Mouse (Mus musculus): Measurements from ENCODE around the gene Lrig2.

Gene Lrig2

DNA sequence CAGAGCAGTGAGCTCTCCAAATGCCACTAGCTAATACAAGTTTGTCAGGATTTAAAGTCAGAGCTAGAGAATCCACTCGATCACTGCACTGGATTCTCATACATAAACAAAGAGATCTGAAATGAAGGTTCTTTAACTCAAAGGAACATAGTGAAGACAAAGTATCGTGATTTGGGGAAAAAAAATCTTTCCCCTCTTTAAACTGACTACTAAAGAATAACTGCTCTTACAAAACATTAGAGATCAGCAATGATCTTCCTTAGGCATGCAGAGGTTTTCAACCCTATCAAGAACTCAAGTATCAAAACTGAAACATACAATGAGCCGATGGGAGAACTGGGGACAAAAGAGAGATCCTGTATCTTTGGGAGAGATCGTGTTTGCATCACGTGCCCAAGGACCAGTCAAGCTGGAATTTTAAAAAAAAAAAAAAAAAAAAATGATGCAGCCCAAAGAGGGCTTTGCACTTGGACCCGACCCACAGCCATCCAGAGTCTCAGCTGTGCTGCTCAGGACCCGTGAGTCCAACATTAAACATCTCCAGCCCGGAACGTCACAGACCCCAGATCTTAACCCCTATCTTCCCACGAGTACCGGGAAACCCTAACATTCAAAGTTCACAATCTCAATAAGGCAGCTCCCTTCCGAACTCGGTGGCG lies 818 bp downstream of the Lrig2 start:
- DNase-seq (ENCODE audit: low spot score) = no peak

DNA sequence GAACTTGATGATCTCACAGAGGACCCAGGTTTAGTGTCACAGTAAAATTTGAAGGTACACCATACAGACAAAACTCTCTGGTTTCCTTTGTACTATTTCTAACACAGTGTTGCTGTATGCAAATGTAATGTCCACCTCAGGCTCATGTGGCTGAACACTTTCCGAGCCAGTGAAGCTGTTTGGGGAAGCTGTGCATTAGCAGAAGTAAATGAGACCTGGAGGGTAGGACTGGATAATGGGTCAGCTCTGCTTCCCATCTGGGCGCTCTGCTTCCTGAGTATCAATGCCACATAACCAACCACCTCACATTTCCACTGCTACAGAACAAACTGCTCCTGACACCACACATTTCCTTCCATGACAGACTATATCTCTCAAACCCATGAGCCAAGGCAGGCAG lies 10.1 kb downstream of the Lrig2 start:
- DNase-seq (ENCODE audit: low spot score) = no peak

DNA sequence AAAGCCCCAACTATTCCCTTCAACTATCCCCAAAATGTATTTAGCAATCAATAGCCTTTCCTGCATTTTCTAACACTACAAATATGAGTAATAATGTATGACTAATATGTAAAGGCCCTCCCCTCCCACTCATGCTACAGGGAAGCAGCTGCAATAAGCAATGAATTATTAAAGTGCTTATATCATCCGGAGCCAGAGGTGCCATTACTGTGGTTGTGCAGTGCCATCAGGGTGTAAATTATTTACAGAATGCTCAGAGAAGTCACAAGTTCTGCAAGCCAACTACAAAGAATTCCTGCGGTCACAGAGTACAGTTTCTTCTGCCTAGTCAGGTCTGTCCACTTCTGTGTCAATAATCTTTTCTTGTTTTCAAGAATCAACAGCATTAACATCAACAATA lies 10.8 kb downstream of the Lrig2 start:
- no peak for DNase-seq (ENCODE audit: low spot score)

DNA sequence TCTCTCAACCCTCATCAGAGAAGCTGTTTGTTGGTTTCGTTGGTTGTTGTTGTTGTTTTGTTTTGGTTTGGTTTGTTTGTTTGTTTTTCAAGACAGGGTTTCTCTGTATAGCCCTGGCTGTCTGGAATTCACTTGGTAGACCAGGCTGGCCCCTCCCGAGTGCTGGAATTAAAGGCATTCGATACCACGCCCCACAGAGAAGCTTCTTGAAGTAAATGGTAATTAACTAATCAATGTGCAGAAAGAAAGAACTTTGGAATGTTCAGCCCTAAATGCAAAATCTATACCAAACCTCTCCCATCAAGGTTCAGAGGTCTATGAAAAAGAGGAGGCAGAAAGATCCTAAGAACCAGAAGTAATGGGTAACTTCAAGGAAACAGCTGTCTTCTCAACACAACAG lies 15.5 kb downstream of the Lrig2 start:
- no peak for DNase-seq (ENCODE audit: low spot score)

DNA sequence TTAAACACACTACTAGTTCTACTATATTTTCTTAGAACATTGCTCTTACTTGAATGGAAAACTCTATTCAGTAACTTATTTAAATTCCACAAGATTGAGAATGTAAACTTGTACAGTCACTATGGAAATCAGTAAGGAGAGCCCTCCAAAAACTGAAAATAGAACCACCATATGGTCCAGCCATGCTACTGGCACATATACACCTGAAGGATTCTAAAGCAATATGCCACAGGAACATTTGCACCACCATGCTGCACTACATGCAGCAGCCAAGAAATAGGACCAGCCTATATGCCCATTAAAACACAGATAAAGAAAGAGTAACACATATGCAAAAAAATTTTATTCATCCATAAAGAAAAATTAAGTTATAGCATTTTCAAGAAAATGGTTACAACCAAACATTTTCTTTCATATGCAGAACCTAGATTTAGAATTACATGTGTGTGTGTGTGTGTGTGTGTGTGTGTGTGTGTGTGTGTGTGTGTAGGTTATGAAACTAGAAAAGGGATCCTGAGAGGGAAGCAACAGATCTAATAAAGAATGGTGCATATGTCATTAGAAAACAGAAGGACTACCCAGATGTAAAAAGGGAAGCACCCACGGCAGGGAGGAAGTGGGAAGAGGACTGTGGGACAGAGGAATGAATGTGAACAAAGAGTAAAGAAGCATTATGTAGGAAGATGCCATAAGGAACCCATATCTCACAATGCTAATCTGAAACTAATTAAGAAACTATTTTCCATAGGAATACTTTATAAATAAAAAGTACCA lies 30.6 kb downstream of the Lrig2 start:
- DNase-seq (ENCODE audit: low spot score) = no peak

DNA sequence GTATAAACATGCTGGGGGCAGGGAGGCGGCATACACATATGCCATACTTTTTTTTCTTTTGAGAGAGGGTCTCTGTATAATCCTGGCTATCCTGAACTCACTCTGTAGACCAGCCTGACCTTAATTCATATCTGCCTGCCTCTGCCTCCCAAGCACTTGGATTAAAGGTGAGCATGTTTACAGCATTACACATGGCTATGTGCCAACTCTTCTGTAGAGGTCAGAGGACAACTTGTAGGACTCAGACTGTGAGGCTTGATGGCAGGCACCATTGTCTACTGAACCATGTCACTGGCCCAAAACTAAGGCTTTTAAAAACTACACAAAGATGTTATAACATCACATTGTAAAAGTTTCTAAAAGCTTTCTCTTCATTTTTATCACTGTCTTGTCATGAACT lies 33.7 kb downstream of the Lrig2 start:
- DNase-seq (ENCODE audit: low spot score) = no peak

DNA sequence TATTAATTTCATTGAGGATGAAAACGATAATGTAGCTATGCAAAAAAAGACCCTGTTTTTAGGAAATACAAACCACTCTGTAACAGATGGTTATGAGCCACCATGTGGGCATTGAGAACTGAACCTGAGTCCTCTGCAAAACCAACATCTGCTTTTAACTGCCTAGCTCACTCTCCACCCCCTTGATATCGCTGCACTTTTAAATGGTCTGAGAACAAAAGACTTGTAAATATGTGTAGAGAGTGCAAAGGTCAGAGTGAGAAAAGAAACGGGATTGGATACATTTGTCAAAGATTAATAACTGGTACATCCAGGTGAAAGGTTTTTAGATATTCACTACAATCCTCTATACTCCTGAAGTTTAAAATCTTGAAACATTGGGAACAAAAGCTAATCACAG lies 42.3 kb downstream of the Lrig2 start:
- no peak for DNase-seq (ENCODE audit: low spot score)

DNA sequence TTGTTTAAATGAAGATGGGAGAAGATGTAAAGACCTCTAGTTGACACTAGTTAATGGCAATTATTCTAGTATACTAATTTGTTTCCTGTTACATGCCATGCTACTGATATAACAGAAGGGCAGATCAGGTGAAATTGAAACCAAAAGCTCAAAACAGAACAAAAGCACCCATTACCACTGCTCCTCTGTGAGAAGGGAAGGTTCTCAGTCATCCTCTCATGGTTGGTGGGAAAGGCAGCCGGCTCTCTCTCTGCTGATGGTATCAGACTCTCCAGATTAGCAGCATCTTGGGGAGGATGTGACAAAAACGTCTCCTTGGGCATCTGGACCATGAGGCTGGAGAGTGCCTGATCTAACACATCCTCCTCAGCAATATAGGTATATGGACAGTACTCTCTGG lies 50.5 kb downstream of the Lrig2 start:
- DNase-seq (ENCODE audit: low spot score) = no peak

DNA sequence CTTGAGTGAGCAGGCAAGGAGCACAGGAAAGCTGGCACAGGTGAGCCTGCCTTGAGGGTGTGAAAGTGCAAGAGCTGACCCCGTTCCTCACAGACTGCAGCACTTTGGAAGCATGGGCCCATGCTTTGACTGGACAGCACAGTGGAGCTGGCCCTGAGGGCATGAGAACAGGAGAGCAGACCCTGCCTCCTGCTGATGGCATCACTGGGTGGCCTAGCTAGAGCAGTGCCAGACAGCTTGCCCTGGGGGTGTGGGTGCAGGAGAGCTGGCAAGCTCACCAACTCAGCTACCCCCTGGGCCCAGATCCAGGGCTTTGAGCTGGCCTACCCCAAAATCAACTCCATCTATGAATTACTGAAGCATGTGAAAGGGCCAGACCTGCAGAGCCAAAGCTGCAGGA lies 53.1 kb downstream of the Lrig2 start:
- no peak for DNase-seq (ENCODE audit: low spot score)

DNA sequence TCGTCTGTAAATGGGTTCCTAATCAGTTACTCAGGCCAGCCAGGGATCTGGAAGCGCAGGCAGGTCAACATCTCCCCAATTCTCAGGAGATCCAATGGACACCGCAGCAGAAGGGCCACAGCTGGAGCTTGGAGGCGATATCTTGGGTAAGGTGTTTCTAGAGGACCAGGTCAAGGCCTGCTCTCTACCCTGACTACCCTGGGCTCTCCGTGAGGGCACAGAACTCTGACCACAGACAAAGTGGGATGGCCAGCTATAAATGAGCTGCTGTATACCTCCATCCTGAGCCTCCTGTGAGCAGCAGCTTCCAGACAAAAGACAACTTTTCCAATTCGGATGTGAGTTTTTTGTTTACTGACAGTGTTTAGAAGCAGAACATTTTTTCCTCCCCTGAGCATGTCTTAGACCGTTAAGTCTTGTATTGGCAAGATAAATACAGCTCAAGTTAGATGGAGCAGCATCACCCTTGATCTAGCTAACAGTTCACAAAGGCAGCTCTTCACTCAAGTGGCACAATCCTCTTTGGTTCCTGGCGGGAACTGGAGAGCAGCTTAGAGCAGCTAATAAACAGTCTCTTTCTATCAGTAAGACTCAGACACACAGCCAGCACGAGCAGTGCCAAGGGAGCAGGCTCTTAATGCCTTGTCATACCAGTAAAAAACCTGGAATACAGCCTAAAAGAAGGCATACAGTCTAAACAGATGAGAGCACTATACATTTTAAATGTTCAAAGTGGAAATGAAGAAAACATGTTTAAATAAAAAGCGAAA lies 56.0 kb downstream of the Lrig2 start:
- DNase-seq (ENCODE audit: low spot score) = no peak

DNA sequence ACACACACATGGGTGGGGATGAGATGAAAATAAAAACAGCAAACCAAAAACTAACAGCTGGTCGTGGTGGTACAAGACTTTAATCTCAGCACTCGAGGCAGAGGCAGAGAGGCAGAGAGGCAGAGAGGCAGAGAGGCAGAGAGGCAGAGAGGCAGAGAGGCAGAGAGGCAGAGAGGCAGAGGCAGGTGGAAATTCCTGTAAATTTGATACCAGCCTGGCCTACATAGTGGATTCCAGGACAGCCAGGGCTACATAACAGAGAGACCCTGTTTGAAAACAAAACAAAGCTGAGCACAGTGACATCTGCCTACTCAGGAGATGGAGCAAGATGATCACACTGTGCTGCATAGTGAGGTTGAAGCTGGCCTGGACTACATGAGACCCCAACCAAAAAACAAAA lies 64.5 kb downstream of the Lrig2 start:
- DNase-seq (ENCODE audit: low spot score) = no peak

DNA sequence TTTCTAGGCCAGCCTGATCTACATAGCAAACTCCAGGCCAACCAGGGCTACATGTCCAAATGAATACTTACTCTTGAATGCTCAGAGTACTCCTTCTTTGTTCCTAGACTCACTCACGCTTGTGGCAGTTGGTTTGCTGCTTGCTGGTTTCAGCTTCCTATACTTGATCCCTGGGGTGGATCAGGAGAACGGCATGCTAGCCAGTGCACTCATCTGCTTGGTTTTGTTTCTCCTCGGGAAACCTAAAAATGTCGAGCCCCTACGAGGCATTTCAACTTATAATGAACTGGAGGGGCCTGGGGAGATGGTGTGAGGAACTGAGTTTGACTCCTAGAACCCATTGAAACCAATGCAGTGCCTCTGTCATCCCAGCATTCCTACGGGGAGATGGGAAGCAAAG lies 65.0 kb downstream of the Lrig2 start:
- DNase-seq (ENCODE audit: low spot score) = no peak

DNA sequence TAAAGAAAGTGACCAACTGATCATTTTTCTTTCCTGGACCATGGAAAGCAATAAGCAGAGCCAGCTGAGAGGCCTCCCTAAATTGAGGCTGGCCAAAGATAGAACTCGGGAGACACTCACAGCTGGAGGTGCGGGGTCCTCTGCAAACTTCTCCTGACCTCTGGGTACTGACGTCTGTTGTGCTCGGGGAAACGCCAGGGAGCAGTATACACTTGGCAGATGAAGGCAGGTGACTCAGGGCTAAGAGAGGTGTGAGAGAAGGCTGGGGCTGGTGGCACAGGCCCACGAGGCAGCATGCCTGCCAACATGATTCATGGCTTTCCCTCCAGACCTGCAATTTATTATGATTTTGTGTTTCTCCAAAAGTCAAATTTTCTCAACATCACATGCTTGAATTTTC lies 66.1 kb downstream of the Lrig2 start:
- DNase-seq (ENCODE audit: low spot score) = no peak

DNA sequence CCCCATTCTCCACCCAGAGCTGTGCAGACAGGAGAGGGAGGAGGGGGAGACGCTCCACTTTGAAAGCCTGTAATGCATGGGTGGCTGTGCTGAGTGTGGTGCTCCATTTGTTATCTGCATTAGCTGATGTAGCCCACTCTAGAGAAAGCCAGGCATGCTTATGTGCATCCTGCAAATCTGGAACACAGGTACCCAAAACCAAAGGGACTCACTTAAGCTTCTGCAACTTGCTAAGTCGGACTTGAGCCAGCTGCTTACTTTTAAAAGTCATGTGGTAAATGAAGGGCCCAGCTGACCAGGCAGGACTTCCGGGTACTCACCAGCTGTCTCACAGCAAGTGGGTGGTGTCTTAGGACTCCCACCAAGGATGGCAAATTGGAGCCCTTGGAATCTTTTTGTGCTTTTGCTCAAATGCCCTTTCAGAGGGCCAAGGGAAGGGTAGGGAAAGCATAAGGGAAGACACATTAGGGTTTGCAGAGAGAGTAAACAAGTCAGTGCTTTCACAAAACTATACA lies 66.7 kb downstream of the Lrig2 start:
- DNase-seq (ENCODE audit: low spot score) = no peak

DNA sequence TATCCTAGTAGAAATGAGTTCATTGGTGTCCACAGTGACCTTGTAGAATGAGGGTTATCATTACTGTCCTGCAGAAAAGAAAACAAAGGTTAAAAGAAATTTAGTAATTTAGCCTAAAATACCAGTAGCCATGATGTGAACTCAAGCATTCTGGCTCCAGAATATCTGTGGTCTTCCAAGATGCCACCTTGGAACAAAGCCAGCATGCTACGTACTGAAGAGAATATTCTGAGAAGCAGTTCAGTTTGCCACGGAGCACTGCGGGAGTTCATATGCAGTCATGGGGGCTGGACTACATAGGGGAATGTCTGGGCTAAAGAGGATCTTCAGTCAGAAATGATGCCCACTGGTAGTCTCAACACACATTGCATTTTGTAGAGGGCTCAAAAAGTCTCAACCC lies 67.6 kb downstream of the Lrig2 start:
- no peak for DNase-seq (ENCODE audit: low spot score)

DNA sequence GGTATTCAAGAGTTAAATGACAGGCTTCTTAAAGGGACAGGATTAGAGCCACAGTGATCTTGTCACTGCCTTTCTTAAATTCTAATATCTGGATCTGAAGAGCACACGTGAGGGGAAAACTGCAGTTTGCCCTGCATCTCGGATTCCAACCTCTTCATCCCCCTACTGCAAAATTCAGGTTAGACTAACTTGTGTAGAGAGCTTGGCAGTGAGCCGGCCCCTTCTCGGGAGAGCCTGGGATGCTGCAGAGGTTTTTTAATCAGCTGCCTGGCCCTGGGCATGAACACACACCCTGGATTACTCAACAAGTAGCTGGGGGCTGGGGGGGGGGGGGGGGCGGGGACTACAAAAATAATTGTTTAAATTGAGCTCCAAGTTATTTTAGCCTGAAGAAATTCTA lies 69.4 kb downstream of the Lrig2 start:
- DNase-seq (ENCODE audit: low spot score) = no peak

DNA sequence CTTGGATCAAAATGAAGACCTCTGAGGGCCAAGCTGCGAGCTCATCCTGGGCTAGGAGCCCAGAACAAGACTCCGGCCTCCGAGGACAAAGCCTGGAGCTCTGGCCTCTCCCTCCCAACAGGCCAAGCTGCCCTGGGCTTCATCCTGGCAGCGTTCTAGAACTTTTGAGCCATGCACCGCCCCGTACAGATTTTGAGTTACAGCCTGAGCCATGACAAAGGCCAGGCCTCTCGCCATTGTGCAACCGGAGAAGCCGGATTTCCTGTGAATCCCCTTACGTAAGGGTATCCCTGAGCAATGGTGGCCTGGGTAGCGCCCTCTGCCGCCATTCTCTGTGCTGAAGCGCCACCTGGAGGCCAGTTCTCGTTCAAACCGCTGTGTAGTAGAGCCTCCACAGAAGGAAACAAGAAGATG lies 69.8 kb downstream of the Lrig2 start:
- DNase-seq (ENCODE audit: low spot score) = peak; percentile 98

DNA sequence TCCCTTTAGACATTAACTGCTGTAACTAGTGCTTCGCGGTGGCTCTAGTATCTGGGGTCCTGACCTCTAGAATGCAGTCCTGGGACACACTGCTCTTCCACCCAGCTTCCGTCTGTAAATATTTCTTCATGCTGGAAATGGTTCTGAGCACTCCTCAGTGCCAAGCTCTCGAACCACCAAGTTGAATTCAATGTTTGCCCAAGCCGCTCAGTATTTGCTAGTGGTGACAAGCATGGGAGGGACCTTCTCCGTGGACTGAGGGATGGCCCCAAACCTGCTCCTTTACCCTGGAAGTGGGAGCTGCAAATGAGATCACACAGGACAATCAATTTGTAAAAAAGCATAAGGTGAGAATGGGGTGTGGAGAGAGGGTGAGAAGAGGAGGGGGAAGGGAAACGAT lies 70.3 kb downstream of the Lrig2 start:
- no peak for DNase-seq (ENCODE audit: low spot score)

DNA sequence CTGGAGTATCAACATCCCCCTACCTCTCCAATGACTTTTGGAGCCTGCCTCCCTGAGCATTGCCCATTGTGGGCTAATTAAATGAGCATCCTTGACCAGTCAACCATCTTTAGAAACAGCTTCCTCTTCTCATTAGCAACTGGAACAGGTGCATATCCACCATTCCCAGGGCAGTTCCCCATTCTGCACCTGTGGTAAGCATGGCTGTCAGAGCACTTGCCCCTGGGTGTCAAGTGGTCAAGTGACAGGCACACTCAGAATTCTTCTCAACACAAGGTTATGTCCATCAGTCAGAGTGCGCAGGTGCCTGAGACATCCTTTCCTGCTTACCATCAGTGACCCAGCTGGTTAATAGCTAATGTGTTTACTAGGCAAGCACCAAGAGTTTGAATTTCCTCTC lies 72.9 kb downstream of the Lrig2 start:
- DNase-seq (ENCODE audit: low spot score) = no peak

DNA sequence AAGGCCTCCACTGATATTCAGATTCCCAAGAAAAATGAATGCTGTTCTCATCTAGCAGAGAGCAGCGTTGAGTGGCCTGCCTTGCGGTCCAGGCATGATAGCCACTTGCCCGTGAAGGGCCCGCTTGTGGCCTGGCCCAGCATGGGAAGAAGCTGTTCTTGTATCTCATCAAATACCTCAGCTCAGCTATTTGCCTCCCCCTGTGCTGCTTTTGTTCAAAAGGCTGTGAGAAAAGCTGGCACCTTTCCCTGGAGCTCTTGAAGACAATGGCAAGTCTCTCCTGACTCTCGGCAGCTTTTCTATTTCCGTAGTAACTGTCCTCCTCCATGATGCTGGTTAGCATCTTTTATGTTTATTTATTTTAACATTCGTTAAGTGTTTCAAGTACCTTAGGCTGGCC lies 74.1 kb downstream of the Lrig2 start:
- DNase-seq (ENCODE audit: low spot score) = no peak

DNA sequence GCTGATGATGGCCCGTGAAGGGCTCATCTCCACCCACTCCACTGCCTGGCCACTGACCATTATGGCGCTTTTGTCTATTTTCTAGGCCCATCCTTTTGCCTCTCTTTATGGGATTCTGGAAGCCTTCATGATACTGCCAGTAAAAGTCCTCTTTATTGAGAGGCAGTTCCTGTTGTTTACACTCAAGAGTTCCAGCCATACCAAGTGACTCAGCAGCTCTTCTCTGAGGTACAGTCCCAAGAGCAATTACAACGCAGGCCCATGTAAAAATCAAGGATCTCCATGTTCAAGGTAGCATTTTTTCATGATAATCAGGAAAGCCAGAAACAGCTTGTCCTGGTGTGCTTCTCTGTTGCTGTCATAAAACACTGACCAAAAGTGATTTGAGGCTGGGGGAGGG lies 75.8 kb downstream of the Lrig2 start:
- DNase-seq (ENCODE audit: low spot score) = no peak

DNA sequence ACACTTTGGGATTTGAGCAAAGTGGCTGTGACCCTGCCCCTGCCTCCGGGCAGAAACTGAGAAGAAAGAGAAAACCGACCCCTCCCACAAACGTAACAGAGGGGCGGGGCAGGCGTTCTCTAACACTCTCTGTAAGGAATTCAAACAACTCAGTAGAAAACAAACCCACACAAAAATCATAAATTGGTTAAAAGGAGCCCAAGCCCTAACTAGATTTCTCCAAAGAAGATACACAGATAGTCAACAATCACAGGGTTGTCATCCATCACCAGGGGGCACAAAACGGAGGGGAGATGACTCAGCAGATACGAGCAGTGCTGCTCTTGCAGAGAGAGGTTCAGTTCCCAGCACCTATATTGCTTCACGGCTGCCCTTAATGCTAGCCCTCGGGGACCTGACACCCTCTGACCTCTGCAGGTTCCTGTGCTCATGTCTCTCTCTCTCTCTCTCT lies 77.4 kb downstream of the Lrig2 start:
- no peak for DNase-seq (ENCODE audit: low spot score)

DNA sequence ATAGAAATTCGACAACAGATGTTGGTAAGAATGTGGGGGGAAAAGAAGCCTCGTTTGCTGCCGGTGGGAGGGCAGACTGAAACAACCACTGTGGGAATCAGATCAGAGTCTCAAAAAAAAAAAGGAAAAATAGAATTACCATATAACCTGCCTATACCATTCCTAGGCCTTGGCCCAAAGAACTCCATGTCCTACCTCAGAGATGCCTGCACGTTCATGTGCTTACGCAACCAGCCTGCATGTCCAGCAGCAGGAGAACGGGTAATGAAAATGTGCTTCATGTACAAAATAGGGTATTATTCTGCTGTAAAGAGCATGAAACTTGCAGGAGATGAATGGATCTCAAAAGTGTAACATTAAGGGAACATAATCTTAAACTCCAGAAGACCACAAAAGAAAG lies 79.1 kb downstream of the Lrig2 start:
- no peak for DNase-seq (ENCODE audit: low spot score)
